In the genomic region with DNA sequence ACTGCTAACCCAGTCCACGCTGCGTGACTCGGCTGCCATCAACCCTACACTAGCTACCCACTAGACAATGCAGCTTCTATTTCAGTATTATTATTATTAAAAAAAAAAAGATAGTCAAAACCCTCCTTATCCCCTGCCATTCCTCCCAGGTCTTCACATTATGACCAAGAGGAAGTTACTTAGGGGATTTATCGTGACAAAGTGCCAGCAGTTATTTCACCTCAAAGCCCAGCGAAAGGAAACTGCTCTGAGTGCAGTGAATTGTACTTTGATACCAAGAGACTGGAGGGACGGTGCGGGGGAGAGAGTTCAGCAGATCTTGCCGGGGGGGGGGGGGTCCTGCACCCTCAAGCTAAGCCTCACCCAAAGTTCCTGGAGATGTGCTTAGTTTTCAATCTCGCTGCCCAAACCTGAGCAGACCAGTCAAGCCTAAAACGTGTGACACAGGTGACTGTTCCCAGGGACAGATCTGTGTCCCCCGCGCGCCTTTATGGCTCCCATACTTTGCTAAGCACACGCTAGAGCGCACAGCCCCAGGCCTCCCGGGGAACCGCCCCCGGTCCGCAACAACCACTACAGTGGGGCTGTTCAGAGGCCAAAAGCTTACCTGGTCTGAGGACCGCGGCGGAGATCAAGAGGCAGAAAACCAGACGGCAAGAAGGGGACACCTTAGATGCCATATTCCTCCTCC, we compare ENCODE assay signal across 8 mouse cellular contexts. TPM values are rescaled to one million over a fixed set of nuclear protein-coding genes. Genes with fewer than 3 reads are reported as not detected.
DNase-seq lines count a peak whose midpoint lies in the region; ATAC-seq lines count a peak whose summit lies in the region.

No protein-coding gene starts in this region.

- no peaks in the 10 kb centered on the region for H3K27me3 ChIP-seq in heart, embryonic 15.5 days
- H3K27me3 ChIP-seq in limb, embryonic 10.5 days (ENCODE audit: low read depth, poor library complexity, severe bottlenecking): peaks cover 14% of the 10 kb centered on the region; the same call in 1 of the 2 replicates
- H3K27me3 ChIP-seq in midbrain, embryonic 16.5 days (ENCODE audit: control insufficient read depth, insufficient read depth, low read depth, low read length): no peaks in the 10 kb centered on the region

- H3K4me3 ChIP-seq in heart, embryonic 15.5 days: peak overlapping the region; percentile 86
- peak overlapping the region; percentile 62 for H3K4me3 ChIP-seq in limb, embryonic 10.5 days
- peak overlapping the region; percentile 68 for H3K4me3 ChIP-seq in midbrain, embryonic 16.5 days (ENCODE audit: low read depth, low read length)

- peak overlapping the region; percentile 59 for H3K9ac ChIP-seq in heart, embryonic 15.5 days
- peak overlapping the region; percentile 77 for H3K9ac ChIP-seq in midbrain, embryonic 16.5 days (ENCODE audit: low read depth, low read length)

- no peak for ATAC-seq in cerebellum, adult (ENCODE audit: insufficient number of reproducible peaks, low FRiP score, low TSS enrichment)
- no peak for ATAC-seq in heart, embryonic 15.5 days (replicated peaks; ENCODE audit: insufficient number of reproducible peaks, insufficient read depth, low FRiP score, low read depth)
- ATAC-seq in midbrain, embryonic 16.5 days: peak; percentile 4; the same call in 1 of the 2 replicates
- ATAC-seq in erythroid progenitor cell, adult 5-6 weeks (replicated peaks; ENCODE audit: low FRiP score, poor library complexity, severe bottlenecking): no peak

- under 1% methylated on average over 23 of the region's 23 CpGs for WGBS in heart, embryonic 15.5 days
- WGBS in limb, embryonic 10.5 days: under 1% methylated on average over 23 of the region's 23 CpGs
- under 1% methylated on average over 23 of the region's 23 CpGs for whole genome bisulfite sequencing in midbrain, embryonic 16.5 days

- peaks cover 11% of the 10 kb centered on the region for H3K4me1 ChIP-seq in heart, embryonic 15.5 days (replicated peaks)
- peaks cover 49% of the 10 kb centered on the region for H3K4me1 ChIP-seq in limb, embryonic 10.5 days
- peaks cover 16% of the 10 kb centered on the region for H3K4me1 ChIP-seq in midbrain, embryonic 16.5 days (ENCODE audit: control insufficient read depth, insufficient read depth, low read length)

- DNase-seq in cerebellum, postnatal 25 days: peak; percentile 30 to 34
- peak; percentile 9 to 41 for DNase-seq in urinary bladder, adult 18-20 months (ENCODE audit: low spot score in 2 of 2)
- DNase-seq in urinary bladder, postnatal 10 days (ENCODE audit: low spot score): no peak
- DNase-seq in limb, embryonic 10.5 days (ENCODE audit: low spot score): no peak

- H3K27ac ChIP-seq in heart, embryonic 15.5 days: peak overlapping the region; percentile 72; the same call in 1 of the 2 replicates
- H3K27ac ChIP-seq in limb, embryonic 10.5 days: peak overlapping the region; percentile 64
- H3K27ac ChIP-seq in midbrain, embryonic 16.5 days (ENCODE audit: low read length): peak overlapping the region; percentile 81

- no peaks in the 10 kb centered on the region for H3K36me3 ChIP-seq in heart, embryonic 15.5 days
- H3K36me3 ChIP-seq in limb, embryonic 10.5 days: no peaks in the 10 kb centered on the region
- no peaks in the 10 kb centered on the region for H3K36me3 ChIP-seq in midbrain, embryonic 16.5 days (ENCODE audit: control insufficient read depth, insufficient read depth, low read length)

- peak overlapping the region; percentile 94 for H3K4me2 ChIP-seq in heart, embryonic 15.5 days
- H3K4me2 ChIP-seq in midbrain, embryonic 16.5 days (ENCODE audit: low read length): peak overlapping the region; percentile 83

- no peaks in the 10 kb centered on the region for H3K9me3 ChIP-seq in heart, embryonic 15.5 days (replicated peaks)
- no peaks in the 10 kb centered on the region for H3K9me3 ChIP-seq in limb, embryonic 10.5 days (replicated peaks)
- H3K9me3 ChIP-seq in midbrain, embryonic 16.5 days (replicated peaks; ENCODE audit: control insufficient read depth, low read length, poor library complexity, severe bottlenecking): no peaks in the 10 kb centered on the region

RNA-seq across cellular contexts. Expression of a gene that starts 1.9 kb away (rescaled TPM):
- 10.0 and 10.9 TPM in 2 replicates for polyA plus RNA-seq in heart, embryonic 15.5 days (2015; fragmentation: Nextera tagmentation; extraction: Ambion mirVana)
- 3.6 and 4.0 TPM in 2 replicates for polyA plus RNA-seq in limb, embryonic 10.5 days (2016; fragmentation: Nextera tagmentation; extraction: Ambion mirVana)
- 28.1 and 35.2 TPM in 2 replicates for polyA plus RNA-seq in midbrain, embryonic 16.5 days (2015; fragmentation: Nextera tagmentation; extraction: Ambion mirVana)
- 0.84 and 3.2 TPM in 2 replicates for total RNA-seq in erythroid progenitor cell, adult 5-6 weeks (2015; ENCODE audit: low replicate concordance)
- total RNA-seq in erythroid progenitor cell, adult 5-6 weeks (2017; ENCODE audit: low replicate concordance): 7.6 and 9.4 TPM in 2 replicates

Comparison
In these comparisons a context has a peak if more than half of its experiments do, and no peak if none do; other contexts are left out.
1. DNase-seq: peak in cerebellum, postnatal 25 days (2 of 2) and urinary bladder, adult 18-20 months (2 of 2); none in urinary bladder, postnatal 10 days (single experiment) and limb, embryonic 10.5 days (single experiment).
2. Peak in every context shown above with its lines, with median percentiles within 50 percentile points of each other: H3K27ac ChIP-seq and H3K4me3 ChIP-seq.